Mouse (Mus musculus): ENCODE data around the gene Snd1. TPM values are rescaled to one million over a fixed set of nuclear protein-coding genes. Genes with fewer than 3 reads are reported as not detected.

The Snd1 gene
- total RNA-seq, 2 experiments from 2014 or later = 75.4 to 78.4 TPM

- intact Hi-C loops (cut with DNase I) = no loop called here
- DNase-seq (ENCODE audit: low spot score) = no peak
Observed at GRCm38 (mm10) chr6:28576356-28577264, 101.7 kb downstream of the Snd1 start.

- no peak for DNase-seq (ENCODE audit: low spot score)
- intact Hi-C loops (cut with DNase I) = no loop called here
Observed at GRCm38 (mm10) chr6:28582847-28583246, 107.9 kb downstream of the Snd1 start.

- intact Hi-C loops (cut with DNase I) = no loop called here
- DNase-seq (ENCODE audit: low spot score) = no peak
Observed at GRCm38 (mm10) chr6:28583399-28583798, 108.5 kb downstream of the Snd1 start.

GRCm38 (mm10) chr6:28586806-28587205 lies 111.9 kb downstream of the Snd1 start:
- DNase-seq (ENCODE audit: low spot score) = no peak
- intact Hi-C loops (cut with DNase I) = loop anchor here (5.0 kb wide), 1 partner anchor 435 kb away; no protein-coding TSS in a partner anchor

GRCm38 (mm10) chr6:28588494-28589171 lies 113.7 kb downstream of the Snd1 start:
- intact Hi-C loops (cut with DNase I) = loop anchor here (5.0 kb wide), 1 partner anchor 434 kb away; no protein-coding TSS in a partner anchor
- no peak for DNase-seq (ENCODE audit: low spot score)

- intact Hi-C loops (cut with DNase I) = no loop called here
- DNase-seq (ENCODE audit: low spot score) = no peak
Observed at GRCm38 (mm10) chr6:28592323-28592893, 117.5 kb downstream of the Snd1 start.

GRCm38 (mm10) chr6:28593708-28594107 lies 118.8 kb downstream of the Snd1 start:
- DNase-seq (ENCODE audit: low spot score) = no peak
- intact Hi-C loops (cut with DNase I) = no loop called here

- intact Hi-C loops (cut with DNase I) = no loop called here
Observed at GRCm38 (mm10) chr6:28594759-28595158, 119.8 kb downstream of the Snd1 start.

GRCm38 (mm10) chr6:28595231-28595630 lies 120.3 kb downstream of the Snd1 start:
- intact Hi-C loops (cut with DNase I) = no loop called here
- DNase-seq (ENCODE audit: low spot score) = no peak

More at GRCm38 (mm10) chr6:28594759-28595158, 119.8 kb downstream of the Snd1 start:
- DNase-seq (ENCODE audit: low spot score) = no peak

DNA sequence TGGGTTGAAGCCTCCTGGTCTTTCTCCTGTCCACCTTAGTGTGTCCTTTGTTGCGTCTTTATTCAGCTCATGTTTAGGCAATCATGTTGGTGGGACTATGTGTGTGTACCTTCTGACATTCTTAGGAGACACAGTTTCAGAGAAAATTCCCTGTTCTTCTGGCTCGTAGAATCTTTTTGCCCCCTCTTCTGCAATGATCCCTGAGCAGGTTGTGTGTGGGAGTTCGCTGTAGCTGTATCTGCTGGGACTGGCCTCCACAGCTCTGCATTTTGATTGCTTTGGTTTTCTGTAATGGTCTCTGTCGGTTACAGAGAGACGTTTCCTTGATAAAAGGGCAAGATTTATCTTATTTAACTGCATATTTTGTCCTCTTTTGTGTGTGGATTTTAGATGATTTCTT lies 122.3 kb downstream of the Snd1 start:
- no peak for DNase-seq (ENCODE audit: low spot score)
- intact Hi-C loops (cut with DNase I) = no loop called here

DNA sequence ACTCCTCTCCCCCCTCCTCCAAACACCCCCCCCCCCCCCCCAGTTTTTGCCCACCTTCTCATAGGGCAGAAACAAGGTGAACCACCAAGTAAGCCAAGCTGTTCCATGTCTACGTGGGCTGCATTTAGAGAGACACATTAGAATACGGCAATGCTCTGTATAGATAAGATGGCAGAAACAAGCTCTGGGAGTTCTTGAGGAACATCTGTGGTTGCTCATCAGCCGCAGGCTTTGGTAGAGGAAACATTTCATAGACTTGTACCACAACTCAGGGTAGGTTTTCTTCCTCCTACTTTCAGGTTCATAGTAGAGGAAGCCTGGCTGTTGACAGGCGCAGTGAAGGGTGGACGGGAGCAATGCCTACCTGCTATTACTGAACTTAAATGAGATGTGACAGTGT lies 124.2 kb downstream of the Snd1 start:
- no peak for DNase-seq (ENCODE audit: low spot score)
- intact Hi-C loops (cut with DNase I) = no loop called here

GRCm38 (mm10) chr6:28600404-28600803 lies 125.5 kb downstream of the Snd1 start:
- DNase-seq (ENCODE audit: low spot score) = no peak
- intact Hi-C loops (cut with DNase I) = no loop called here

DNA sequence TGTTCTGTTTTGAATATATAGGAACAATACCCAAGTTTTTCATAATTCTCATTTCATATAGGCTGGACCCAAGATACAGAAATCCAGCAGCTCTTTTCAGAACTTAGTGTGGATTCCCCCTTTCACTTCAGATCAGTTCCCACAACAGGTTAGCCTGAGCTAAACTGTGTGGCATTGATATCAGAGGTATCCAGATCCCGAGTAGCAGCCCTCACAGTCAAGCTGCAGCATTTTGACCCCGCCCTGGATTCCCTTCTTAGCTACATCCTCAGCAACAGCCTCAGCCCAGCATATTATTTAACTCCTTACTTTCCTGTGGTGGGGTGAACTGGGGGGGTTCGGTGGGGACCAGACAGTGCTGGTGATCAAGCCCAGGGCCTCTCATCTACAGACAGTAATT lies 128.5 kb downstream of the Snd1 start:
- no peak for DNase-seq (ENCODE audit: low spot score)

DNA sequence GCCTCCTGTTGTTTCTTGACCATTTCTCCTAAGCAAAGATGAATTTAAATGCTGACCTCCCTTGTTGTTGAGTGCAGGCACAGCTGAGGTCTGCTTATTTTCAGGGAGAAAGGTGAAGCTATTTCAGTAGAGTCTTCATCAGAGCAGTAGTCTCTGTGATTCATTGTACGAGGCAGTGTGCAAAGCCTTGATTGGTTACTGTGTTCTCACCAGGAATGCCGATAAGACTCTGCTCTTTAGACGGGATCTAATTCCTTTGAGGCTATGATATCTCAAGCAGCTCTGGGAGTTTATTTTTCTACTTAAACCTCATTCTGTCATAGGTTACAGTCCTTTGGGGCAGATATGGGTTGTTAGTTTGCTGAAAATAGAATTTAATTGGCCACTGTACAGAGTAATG lies 128.9 kb downstream of the Snd1 start:
- intact Hi-C loops (cut with DNase I) = no loop called here
- no peak for DNase-seq (ENCODE audit: low spot score)

More for the DNA sequence above, 128.5 kb downstream of the Snd1 start:
- intact Hi-C loops (cut with DNase I) = no loop called here

- intact Hi-C loops (cut with DNase I) = no loop called here
- DNase-seq (ENCODE audit: low spot score) = no peak
Observed at GRCm38 (mm10) chr6:28609291-28609690, 134.4 kb downstream of the Snd1 start.

GRCm38 (mm10) chr6:28610127-28610526 lies 135.2 kb downstream of the Snd1 start:
- intact Hi-C loops (cut with DNase I) = no loop called here
- DNase-seq (ENCODE audit: low spot score) = no peak

DNA sequence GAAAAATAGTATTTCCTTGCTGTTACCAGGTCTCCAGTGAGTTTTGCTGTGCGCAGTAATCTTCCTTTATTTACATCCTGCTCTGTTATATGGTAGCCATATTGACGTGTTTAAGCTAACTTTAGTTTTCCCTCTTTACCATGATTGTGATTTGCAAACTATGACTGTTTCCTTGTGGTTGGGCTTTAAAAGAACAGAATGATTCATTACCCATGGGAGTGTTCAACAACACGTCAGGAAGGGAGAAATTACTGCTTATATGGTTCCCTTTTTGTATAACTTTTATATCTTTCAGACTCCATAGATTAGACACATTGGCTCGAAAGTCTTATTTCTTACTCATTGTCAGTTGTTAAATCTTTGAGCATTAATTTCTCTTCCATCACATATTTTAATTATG lies 138.5 kb downstream of the Snd1 start:
- no peak for DNase-seq (ENCODE audit: low spot score)
- intact Hi-C loops (cut with DNase I) = no loop called here

- DNase-seq (ENCODE audit: low spot score) = no peak
- intact Hi-C loops (cut with DNase I) = no loop called here
Observed at GRCm38 (mm10) chr6:28614856-28615255, 139.9 kb downstream of the Snd1 start.

GRCm38 (mm10) chr6:28615408-28615807 lies 140.5 kb downstream of the Snd1 start:
- DNase-seq (ENCODE audit: low spot score) = no peak
- intact Hi-C loops (cut with DNase I) = no loop called here

DNA sequence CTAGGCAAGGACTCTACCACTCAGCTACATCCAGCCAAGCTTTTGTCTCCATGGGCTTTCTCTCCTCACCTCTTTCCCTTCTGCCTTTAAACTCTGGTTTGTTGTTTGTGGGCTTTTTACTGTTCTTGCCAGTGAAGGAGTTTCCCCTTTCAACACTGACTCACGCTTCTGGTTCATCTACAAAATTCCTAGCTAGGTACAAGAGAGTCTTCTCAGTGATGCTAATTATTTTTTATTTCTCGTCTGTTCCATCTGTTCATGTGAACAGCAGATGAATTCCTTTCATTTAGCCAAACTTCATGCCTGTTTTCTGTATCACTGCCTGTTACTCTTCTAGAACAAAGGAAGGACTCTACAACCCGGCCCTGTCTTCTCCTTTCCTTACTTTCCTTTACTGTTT lies 141.0 kb downstream of the Snd1 start:
- DNase-seq (ENCODE audit: low spot score) = no peak
- intact Hi-C loops (cut with DNase I) = no loop called here

GRCm38 (mm10) chr6:28618299-28618698 lies 143.4 kb downstream of the Snd1 start:
- intact Hi-C loops (cut with DNase I) = no loop called here
- DNase-seq (ENCODE audit: low spot score) = no peak
